Mouse (Mus musculus): Measurements from ENCODE around the gene Gm29133.

Gene Gm29133

GRCm38 (mm10) chr3:75747897-75748296 lies at the start of gene Gm29133:
Gene Gm29133, plus strand, starts transcription at chr3:75748197.
- no peak for DNase-seq (ENCODE audit: low read depth in 2 of 2, low spot score in 2 of 2)

DNA sequence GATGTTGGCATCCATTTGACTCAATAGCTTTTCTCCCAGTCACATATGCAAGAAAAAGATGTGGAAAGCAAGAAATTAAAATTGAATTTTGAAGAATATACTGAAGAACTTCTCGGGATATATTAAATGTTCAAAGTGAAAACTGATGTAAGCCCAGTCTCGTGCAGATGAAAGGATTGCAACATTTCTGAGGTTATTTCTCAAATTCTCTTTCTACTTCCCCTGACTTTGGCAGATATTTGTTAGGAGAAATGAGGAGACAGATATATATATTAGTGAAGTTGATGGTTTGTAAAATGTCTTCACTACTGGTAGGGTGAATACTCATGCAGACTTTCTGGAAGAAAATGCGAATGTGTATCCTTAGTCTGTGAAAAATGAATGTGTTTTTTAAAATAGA lies 48.9 kb upstream of the Gm29133 start:
- no peak for DNase-seq (ENCODE audit: low read depth in 2 of 2, low spot score in 2 of 2)

DNA sequence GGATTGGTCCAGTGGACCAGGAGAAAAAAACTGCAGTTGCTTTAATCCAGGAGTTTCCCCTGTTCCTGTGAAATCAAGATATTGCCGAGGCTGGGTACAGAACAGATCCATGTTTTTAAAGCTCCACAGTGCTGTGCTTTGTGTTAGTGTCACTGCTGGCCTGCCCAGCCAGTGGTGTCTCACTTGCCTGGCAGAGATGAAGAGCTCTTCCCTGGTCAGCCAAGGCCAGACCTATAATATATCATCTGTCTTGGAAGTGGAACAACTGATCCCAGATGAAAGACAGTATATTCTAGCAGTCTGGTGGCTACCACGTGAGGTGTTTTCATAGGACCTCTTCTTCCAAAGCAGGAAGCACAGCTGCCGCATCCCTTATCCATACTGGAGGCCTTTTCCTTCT lies 46.7 kb upstream of the Gm29133 start:
- DNase-seq (ENCODE audit: low read depth in 2 of 2, low spot score in 2 of 2), result no peak

- no peak for DNase-seq (ENCODE audit: low read depth in 2 of 2, low spot score in 2 of 2)
These were observed 41.5 kb upstream of the Gm29133 start for GRCm38 (mm10) chr3:75706536-75706935.

DNA sequence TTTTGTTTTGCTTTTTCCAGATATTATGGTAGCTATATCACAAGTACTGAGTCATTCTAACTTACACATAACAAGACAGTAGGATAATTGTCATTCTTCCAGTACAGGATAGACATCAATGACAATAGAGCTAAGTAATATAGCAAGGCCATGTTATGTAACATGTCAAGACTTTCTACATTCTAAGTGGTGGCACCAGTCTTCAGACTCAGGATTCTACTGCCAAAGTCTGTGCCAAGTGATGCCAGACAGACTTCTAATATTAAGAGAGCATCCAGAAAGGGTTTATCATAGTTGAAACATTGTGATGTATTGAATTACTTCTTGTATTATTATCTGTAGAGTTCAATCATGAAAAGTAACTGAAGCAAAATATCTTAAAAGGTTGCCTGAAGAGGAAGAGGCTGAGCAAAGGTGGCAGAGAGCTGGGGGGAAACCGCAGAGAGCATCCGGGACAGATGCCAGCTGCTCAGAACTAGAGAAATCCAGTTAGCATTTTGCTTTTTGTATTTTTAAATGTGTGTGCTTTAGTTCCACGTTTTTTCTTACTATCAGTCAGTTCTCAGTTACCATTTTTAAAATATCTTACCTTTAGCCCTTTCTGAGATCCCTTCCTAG lies 34.2 kb upstream of the Gm29133 start:
- peak; percentile 38 to 53 for DNase-seq (ENCODE audit: low read depth in 2 of 2, low spot score in 2 of 2)

- DNase-seq (ENCODE audit: low read depth in 2 of 2, low spot score in 2 of 2), result peak in 1 of 2 experiments; percentile 21
These were observed 27.3 kb upstream of the Gm29133 start for GRCm38 (mm10) chr3:75720663-75721062.

DNA sequence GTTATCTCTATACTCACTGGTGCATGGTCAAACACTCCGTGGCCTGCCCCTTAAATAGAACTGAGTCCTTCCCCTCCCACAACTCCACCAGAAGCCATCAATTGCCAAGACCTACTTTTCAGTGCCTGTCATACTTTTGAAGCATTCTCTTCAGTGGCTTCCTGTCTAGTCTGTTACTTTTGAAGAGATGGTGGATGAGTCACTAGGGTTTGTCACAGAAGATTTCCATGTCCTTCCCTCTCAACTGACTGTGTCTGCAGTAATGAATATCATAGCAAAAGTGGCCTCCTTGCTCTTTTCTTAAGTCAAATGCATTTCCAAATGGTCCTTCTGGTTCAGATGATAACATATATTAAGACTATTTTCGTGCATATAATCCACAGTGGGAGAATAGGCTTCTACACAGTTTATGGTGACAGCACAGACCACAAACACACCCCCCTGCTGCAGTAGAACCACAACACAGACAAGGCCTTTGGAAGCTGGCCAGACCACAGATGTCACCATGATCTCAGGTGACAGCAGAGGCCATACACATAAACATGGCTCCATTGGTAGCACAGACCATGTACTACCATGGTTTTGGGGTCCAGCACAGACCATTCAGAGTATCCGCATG lies 16.9 kb upstream of the Gm29133 start:
- DNase-seq (ENCODE audit: low read depth in 2 of 2, low spot score in 2 of 2), result peak; percentile 38 to 61

- DNase-seq (ENCODE audit: low read depth in 2 of 2, low spot score in 2 of 2), result no peak
These were observed 4.1 kb upstream of the Gm29133 start for GRCm38 (mm10) chr3:75743664-75744437.

DNA sequence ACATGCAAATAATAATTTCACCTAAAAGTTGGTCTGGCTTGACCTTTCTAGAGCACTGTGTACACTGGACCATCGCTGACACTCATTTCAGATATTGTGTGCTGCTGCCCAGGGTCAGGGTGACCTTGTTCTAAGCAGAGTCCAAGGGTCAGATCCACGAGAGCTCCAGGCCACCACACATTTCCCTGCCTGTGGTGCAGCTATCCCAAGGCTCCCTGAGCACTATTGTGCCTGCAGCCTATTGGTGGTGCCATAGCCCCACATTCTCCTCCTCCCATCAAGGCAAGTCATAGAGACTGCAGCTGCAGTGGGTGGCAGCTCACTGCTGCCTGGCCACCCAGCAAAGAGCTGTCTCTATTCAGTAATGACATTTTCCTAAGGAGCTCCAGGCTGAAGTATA lies 2.7 kb upstream of the Gm29133 start:
- DNase-seq (ENCODE audit: low read depth in 2 of 2, low spot score in 2 of 2), result no peak

DNA sequence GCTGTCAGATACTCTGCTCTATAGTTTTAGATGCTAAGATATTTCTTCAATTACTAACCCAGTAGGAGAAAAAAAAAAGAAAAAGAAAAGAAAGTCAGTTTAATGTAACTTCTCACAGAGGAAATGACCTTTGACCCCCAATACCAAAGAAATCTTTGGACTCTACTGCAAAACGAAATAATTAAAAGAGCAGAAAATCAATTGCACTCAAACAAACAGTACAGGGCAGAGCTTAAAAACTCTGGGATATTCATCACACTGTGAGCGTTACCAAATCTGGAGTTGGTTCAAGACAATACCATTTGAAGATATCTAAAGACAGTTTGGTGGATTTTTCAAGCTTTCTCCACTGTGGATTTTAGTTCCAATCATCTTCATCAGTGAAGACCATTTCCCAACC lies 15.4 kb downstream of the Gm29133 start:
- DNase-seq (ENCODE audit: low read depth in 2 of 2, low spot score in 2 of 2), result no peak

DNA sequence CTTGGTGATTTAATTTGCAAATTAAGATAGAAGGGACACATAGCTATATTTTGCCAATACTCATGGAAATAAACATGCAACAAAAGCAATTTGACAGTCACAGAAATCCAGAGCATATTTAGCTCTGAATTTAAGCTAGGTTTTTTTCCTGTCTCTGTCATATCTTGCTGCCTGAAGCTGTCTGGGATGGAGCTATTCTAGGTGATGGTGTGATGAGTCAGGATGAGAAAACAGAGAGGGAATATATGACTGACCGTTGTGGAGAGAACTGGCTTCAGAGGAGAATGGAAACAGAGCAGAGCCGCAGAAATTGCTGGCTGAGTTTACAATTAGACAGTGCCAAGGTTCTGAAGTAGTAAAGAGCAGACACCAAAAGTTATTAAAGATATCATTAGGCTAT lies 26.3 kb downstream of the Gm29133 start:
- no peak for DNase-seq (ENCODE audit: low read depth in 2 of 2, low spot score in 2 of 2)

- DNase-seq (ENCODE audit: low read depth in 2 of 2, low spot score in 2 of 2), result no peak
These were observed 60.0 kb downstream of the Gm29133 start for GRCm38 (mm10) chr3:75808001-75808400.

DNA sequence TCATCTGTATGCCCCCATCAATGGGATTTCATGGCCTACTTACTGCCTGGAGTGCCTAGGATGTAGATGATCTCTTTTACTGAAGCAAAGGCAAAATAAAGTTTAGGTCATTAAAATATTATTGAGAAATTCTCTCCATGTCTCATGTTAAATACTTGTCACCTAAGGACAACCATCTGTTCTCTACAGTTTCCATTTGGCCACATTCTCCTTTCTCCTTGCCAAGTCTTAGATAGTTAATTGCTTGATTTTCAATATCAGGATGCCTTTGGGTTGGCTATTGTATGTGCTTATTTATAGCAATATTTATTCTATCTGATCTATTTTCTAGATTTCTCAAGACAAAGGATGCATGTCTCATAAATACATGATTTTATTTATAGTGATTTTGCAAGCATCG lies 75.9 kb downstream of the Gm29133 start:
- no peak for DNase-seq (ENCODE audit: low read depth in 2 of 2, low spot score in 2 of 2)

GRCm38 (mm10) chr3:75824458-75824857 lies 76.5 kb downstream of the Gm29133 start:
- no peak for DNase-seq (ENCODE audit: low read depth in 2 of 2, low spot score in 2 of 2)

DNA sequence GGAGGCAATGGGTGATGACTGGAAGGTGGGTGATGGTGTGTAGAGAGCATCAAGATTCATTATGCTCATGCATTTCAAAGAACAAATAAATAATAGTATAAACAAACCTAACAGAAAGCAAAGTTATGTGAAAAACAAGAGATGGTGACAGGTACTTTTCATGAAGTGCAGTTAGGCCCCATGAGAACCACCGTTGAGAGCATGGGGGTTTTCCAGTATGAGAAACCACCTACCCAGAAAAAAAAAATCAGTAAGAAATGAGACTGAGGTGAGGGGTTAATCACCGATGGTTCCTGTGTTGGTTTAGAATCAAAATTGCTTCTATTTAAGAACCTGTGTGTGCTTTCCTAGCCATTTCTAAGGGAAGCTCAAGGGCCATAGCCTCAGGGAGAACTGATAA lies 86.8 kb downstream of the Gm29133 start:
- no peak for DNase-seq (ENCODE audit: low read depth in 2 of 2, low spot score in 2 of 2)

- DNase-seq (ENCODE audit: low read depth in 2 of 2, low spot score in 2 of 2), result no peak
These were observed 87.4 kb downstream of the Gm29133 start for GRCm38 (mm10) chr3:75835286-75835967.
